Mouse (Mus musculus) urinary bladder, postnatal 14 days (tissue): ENCODE data around the gene Olfr68.
"Not testable (repeated sequence)": the region's sequence is repeated elsewhere in the genome, so short reads cannot be mapped to it uniquely, and the experiment has no call there.

Source experiments
- DNase-seq: peaks from one replicate; pipeline ENCODE4 v3.0.0; 2021; ENCODE audit warnings: low spot score

Olfr68 gene

GRCm38 (mm10) chr7:103767687-103768086 is 11.8 kb downstream of the Olfr68 start:
- not testable (repeated sequence) for DNase-seq

- not testable (repeated sequence) for DNase-seq
Observed at GRCm38 (mm10) chr7:103762212-103762611, 17.3 kb downstream of the Olfr68 start.

GRCm38 (mm10) chr7:103757233-103757632 is 22.3 kb downstream of the Olfr68 start, which contains the start of gene Olfr630:
Gene Olfr630 (minus strand): TSS chr7:103757333.
- DNase-seq: no peak

- DNase-seq: no peak
Observed at GRCm38 (mm10) chr7:103744843-103745242, 34.7 kb downstream of the Olfr68 start, which contains the start of gene Olfr629. Gene Olfr629 (minus strand): TSS chr7:103744943.

GRCm38 (mm10) chr7:103730074-103730473 is 49.4 kb downstream of the Olfr68 start, which contains the start of gene Olfr628:
Gene Olfr628 (plus strand): TSS chr7:103730374.
- DNase-seq: no peak
